Mouse (Mus musculus) thymus, adult 2 months (tissue): Measurements from ENCODE around the gene Ncdn. TPM values are rescaled to one million over a fixed set of nuclear protein-coding genes. Genes with fewer than 3 reads are reported as not detected.

Experiments used
- DNase-seq: peaks from one replicate; pipeline ENCODE4 v3.0.0; 2021
- H3K27ac ChIP-seq: fragments of 200-500 bp; 2 replicates; pipeline ENCODE4 v1.5.1; 2012; ENCODE audit warnings: low read length, control low read depth; ENCODE audit not compliant: control insufficient read depth, insufficient read depth
- H3K27me3 ChIP-seq: fragments of 200-500 bp; 2 replicates; pipeline ENCODE4 v1.6.1; 2012; ENCODE audit warnings: mild to moderate bottlenecking, low read length, moderate library complexity, mixed read lengths; ENCODE audit not compliant: control insufficient read depth, insufficient read depth
- H3K36me3 ChIP-seq: fragments of 200-500 bp; 2 replicates; pipeline ENCODE4 v1.6.1; 2012; ENCODE audit warnings: mild to moderate bottlenecking, low read length, moderate library complexity; ENCODE audit not compliant: control insufficient read depth, insufficient read depth
- H3K4me1 ChIP-seq: fragments of 200-500 bp; replicated peaks from 2 replicates; pipeline ENCODE4 v1.6.1; 2012; ENCODE audit warnings: low read length; ENCODE audit not compliant: control insufficient read depth, insufficient read depth
- H3K4me3 ChIP-seq: fragments of 200-500 bp; 2 replicates; pipeline ENCODE4 v1.5.1; 2012; ENCODE audit warnings: mild to moderate bottlenecking, low read length, control low read depth, moderate library complexity; ENCODE audit not compliant: control insufficient read depth, insufficient read depth
- CTCF ChIP-seq: fragments of 200-500 bp; IDR thresholded peaks from 2 replicates; pipeline ENCODE4 v1.5.1; 2012; ENCODE audit warnings: mild to moderate bottlenecking, control low read depth, low read length, moderate library complexity, borderline replicate concordance; ENCODE audit not compliant: control insufficient read depth, poor library complexity, insufficient read depth; ENCODE audit errors: extremely low read depth
- POLR2A ChIP-seq: fragments of 200-500 bp; IDR thresholded peaks from 2 replicates; pipeline ENCODE4 v1.6.1; 2012; ENCODE audit warnings: mild to moderate bottlenecking, low read length, control low read depth, moderate library complexity; ENCODE audit not compliant: control insufficient read depth, poor library complexity, insufficient read depth; ENCODE audit errors: extremely low read depth
- WGBS: fragments of 180-500 bp; shearing (Covaris S2); methylation state at CpG from one replicate; pipeline ENCODE4 v1.1.7; 2018; 5-methylcytosine and 5-hydroxymethylcytosine counted together
- polyA plus RNA-seq: library from polyadenylated mRNA; depleted of rRNA; stranded (reverse); fragments of >200 nt; gene quantifications from 2 replicates; pipeline ENCODE4 v1.2.3, GENCODE M21; 2012

Ncdn gene
- polyA plus RNA-seq, 1 experiment = 53.6 TPM

DNA sequence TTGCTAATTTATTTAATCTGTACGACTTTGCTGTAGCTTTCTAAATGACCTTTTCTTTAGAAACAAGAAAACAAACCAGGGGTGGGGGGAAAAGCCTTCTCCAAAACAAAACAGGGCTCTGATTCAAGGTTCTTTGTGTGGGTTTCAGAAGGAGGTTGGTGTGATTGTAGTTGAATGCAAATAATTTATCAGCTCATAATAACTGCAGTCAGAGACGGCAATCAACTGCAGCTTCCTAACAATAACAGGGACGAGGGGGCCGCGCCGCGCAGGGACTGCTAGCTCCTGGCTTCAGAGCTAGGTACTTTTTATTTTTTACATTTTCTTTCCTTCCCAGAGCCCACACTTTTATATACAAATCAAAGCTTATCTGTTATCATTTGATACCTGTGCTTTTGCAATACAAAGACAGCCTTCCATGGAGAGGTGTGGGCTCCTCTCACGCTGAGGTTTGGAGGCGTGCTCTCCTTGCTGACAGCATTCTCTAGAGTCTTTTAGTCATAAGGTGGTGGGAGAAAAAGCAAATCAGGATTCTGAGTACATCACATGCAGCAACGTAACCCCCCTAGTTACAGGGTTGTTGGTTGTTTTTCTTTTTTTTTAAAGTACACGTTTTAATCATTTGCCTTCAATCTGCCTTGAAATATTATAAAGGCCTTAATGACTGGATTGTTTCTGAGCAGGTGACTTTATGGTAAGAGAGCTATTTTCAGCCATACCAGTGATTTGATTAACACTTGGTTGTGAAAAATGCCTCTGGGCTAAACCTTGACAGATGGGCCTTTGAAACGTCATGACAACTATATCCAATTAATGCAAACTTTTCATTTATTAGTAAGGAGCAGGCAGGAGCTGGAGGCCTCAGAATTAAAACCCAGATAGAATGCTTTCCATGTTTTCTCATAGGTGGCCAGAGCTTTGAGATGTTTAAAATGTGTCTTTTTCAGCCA lies 26.9 kb upstream of the Ncdn start:
- Histone ChIP-seq H3K4me3 (no peak overlapping the region), H3K27ac (no peak overlapping the region), H3K36me3 (no peaks in the 10 kb centered on the region), H3K4me1 (0 out of 2 replicates have a peak, but pooled peaks cover 2% of the 10 kb centered on the region), H3K27me3 (no peaks in the 10 kb centered on the region)
- WGBS = 97% methylated on average over 12 of the region's 12 CpGs
- no peak for TF ChIP-seq CTCF
- TF ChIP-seq POLR2A = no peak
- no peak for DNase-seq

DNA sequence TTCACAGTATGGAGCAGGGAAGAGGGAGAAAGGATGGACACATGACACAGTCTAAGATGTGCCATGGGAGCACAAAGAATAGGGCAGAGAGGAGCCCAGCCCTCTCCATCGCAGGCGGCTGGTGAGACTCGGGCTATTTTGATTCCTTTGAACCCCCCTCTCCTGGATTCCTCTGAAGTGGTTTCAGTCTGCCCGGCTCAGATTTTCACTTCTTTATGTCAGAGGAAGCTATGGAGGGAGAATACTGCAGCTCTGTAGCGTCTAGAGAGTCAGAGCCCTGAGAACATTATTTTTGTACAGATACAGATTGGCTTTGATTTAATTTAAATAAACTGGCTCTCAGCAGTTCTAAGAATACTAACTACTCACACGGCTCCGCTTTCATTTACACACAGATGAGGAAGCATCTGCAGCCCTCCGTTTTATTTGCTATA lies 25.9 kb upstream of the Ncdn start:
- H3K27ac ChIP-seq = no peak overlapping the region
- 38% methylated on average over 8 of the region's 8 CpGs for WGBS
- H3K4me3 ChIP-seq = no peak overlapping the region
- H3K27me3 ChIP-seq = no peaks in the 10 kb centered on the region
- H3K4me1 ChIP-seq = 0 out of 2 replicates have a peak, but pooled peaks cover 2% of the 10 kb centered on the region
- H3K36me3 ChIP-seq = no peaks in the 10 kb centered on the region
- DNase-seq = no peak
- TF ChIP-seq CTCF = no peak
- no peak for TF ChIP-seq POLR2A

DNA sequence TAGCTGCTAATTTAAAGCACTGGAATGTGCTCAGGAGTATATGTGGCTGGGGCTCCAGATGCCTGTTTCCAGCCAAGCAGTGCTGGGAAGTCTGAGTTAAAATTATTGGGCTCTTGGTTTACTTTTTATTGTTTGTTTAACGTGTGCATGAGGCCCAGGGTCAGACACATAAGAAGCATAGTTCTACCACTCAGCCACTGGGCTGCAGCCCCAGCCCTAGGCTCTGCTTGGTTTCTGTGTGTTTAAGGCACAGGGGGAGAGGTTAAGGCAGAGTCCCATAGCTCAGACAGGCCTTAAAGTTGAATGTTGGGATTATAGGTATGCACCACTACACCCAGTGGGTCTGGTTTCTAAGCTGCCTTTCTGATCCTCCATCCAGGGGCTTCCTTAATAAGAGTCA lies 21.9 kb upstream of the Ncdn start:
- DNase-seq = no peak
- Histone ChIP-seq H3K4me3 (no peak overlapping the region), H3K4me1 (0 out of 2 replicates have a peak, but pooled peaks cover 2% of the 10 kb centered on the region), H3K27ac (no peak overlapping the region), H3K36me3 (no peaks in the 10 kb centered on the region), H3K27me3 (no peaks in the 10 kb centered on the region)
- TF ChIP-seq POLR2A (no peak), CTCF (no peak)
- 95% methylated on average over 1 of the region's 1 CpGs for WGBS

- H3K4me1 ChIP-seq = no peaks in the 10 kb centered on the region
- H3K27me3 ChIP-seq = no peaks in the 10 kb centered on the region
- no peak overlapping the region for H3K4me3 ChIP-seq
- no peak for TF ChIP-seq POLR2A
- TF ChIP-seq CTCF = no peak
- 96% methylated on average over 6 of the region's 6 CpGs for WGBS
- no peak overlapping the region for H3K27ac ChIP-seq
- DNase-seq = no peak
- no peaks in the 10 kb centered on the region for H3K36me3 ChIP-seq
These were observed 20.6 kb upstream of the Ncdn start for GRCm38 (mm10) chr4:126773871-126774270.

DNA sequence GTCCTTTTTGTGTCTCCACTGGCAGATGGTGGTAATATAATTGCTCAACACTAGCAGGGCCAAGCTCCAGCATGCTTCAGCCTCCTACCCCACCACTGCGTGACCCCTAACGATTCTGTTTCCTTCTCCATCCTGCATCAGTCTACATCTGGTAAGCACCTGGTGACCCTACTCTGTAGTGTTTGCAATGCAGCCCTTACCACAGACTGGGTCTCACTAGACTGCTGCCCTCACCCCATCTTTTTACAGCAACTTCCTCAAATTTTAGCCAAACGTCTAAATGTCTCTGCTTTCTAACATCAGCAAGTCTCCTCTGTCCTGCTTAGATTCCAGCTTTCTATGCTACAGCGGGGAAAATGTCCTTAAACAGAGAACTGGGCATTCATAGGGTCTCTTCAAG lies 17.6 kb upstream of the Ncdn start:
- no peak for TF ChIP-seq CTCF
- no peak for TF ChIP-seq POLR2A
- no peaks in the 10 kb centered on the region for H3K4me1 ChIP-seq
- no peak for DNase-seq
- no peaks in the 10 kb centered on the region for H3K36me3 ChIP-seq
- no peak overlapping the region for H3K27ac ChIP-seq
- no peaks in the 10 kb centered on the region for H3K27me3 ChIP-seq
- WGBS = 55% methylated on average over 4 of the region's 4 CpGs
- no peak overlapping the region for H3K4me3 ChIP-seq

DNA sequence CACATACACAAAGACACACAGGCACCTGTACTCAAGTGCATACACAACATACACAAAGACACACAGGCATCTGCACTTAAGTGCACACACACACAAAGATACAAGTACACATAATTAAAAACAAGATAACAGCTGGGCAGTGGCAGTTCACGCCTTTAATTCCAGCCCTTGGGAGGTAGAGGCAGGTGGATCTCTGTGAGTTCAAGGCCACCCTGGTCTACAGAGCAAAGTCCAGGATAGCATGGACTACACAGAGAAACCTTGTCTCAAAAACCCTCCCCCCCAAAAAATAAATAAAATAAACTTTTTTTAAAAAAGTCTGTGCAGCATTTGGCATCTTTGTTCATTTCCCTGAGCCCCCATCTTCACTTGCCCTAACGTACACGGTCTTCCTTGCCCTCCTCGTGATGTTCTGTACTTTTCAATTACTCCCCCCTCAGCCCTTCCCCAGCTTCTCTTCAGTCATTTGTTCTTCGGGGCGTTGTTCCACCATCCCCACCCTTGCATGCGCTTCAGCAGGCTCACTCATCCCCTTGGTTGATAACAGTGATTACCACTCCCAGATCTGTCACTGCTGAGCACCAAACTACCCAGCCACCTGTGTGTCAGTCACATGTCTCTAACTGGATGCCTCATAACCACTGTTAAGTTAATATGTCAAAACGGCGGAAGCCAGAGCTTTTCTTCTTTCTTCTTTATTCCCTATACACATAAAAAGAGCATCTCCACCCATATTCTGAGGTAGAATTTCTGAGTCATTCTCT lies 16.7 kb upstream of the Ncdn start:
- no peak for DNase-seq
- WGBS = 90% methylated on average over 9 of the region's 9 CpGs
- no peaks in the 10 kb centered on the region for H3K36me3 ChIP-seq
- H3K4me3 ChIP-seq = no peak overlapping the region
- TF ChIP-seq POLR2A (no peak), CTCF (no peak)
- no peaks in the 10 kb centered on the region for H3K4me1 ChIP-seq
- no peak overlapping the region for H3K27ac ChIP-seq
- H3K27me3 ChIP-seq = no peaks in the 10 kb centered on the region
